Mouse (Mus musculus) bone marrow, adult 2 months (tissue): Measurements from ENCODE around the gene Farp1. TPM values are rescaled to one million over a fixed set of nuclear protein-coding genes. Genes with fewer than 3 reads are reported as not detected.

Experiments
- H3K27ac ChIP-seq: fragments of 200-500 bp; 2 replicates; pipeline ENCODE4 v1.5.1; 2012; ENCODE audit warnings: low read depth, mild to moderate bottlenecking, control low read depth, inconsistent platforms, low read length; ENCODE audit not compliant: control insufficient read depth, poor library complexity, insufficient read depth
- H3K4me1 ChIP-seq: fragments of 200-500 bp; 2 replicates; pipeline ENCODE4 v1.6.1; 2011; ENCODE audit warnings: low read length; ENCODE audit not compliant: control insufficient read depth, insufficient read depth
- H3K4me3 ChIP-seq: fragments of 200-500 bp; replicated peaks from 2 replicates; pipeline ENCODE3; 2011; ENCODE audit warnings: mild to moderate bottlenecking, low read depth, low read length, control low read depth; ENCODE audit not compliant: control insufficient read depth
- CTCF ChIP-seq: fragments of 200-500 bp; IDR thresholded peaks from 2 replicates; pipeline ENCODE4 v1.5.1; 2011; ENCODE audit warnings: low read length, control low read depth; ENCODE audit not compliant: control insufficient read depth, insufficient read depth
- POLR2A ChIP-seq: fragments of 200-500 bp; IDR thresholded peaks from 2 replicates; pipeline ENCODE4 v1.6.1; 2011; ENCODE audit warnings: low read depth, mild to moderate bottlenecking, control low read depth, low read length, borderline replicate concordance; ENCODE audit not compliant: control insufficient read depth
- WGBS: fragments of 180-500 bp; shearing (Covaris S2); methylation state at CpG from one replicate; pipeline ENCODE4 v1.1.7; 2018; 5-methylcytosine and 5-hydroxymethylcytosine counted together
- polyA plus RNA-seq: library from polyadenylated mRNA; stranded (reverse); fragments of >200 nt; gene quantifications from 2 replicates; pipeline ENCODE4 v1.2.4, GENCODE M21; 2011; ENCODE audit warnings: low replicate concordance; ENCODE audit not compliant: missing spikeins, insufficient read depth, insufficient read length

The Farp1 gene
- polyA plus RNA-seq, 1 experiment, result 4.2 TPM

- Histone ChIP-seq H3K4me1 (no peaks in the 10 kb centered on the region; the same call in 1 of the 2 replicates), H3K4me3 (no peak overlapping the region), H3K27ac (no peak overlapping the region)
- TF ChIP-seq CTCF (no peak), POLR2A (no peak)
- WGBS, result 92% methylated on average over 14 of the region's 14 CpGs
Measured at GRCm38 (mm10) chr14:121285379-121286120, 250.6 kb downstream of the Farp1 start.

- TF ChIP-seq POLR2A (no peak), CTCF (no peak)
- WGBS, result 92% methylated on average over 8 of the region's 8 CpGs
- H3K4me3 ChIP-seq, result no peak overlapping the region
- no peaks in the 10 kb centered on the region; the same call in 1 of the 2 replicates for H3K4me1 ChIP-seq
- H3K27ac ChIP-seq, result no peak overlapping the region
Measured at GRCm38 (mm10) chr14:121291881-121292280, 256.9 kb downstream of the Farp1 start.

- TF ChIP-seq POLR2A (no peak), CTCF (no peak)
- Histone ChIP-seq H3K4me1 (no peaks in the 10 kb centered on the region; the same call in 1 of the 2 replicates), H3K4me3 (no peak overlapping the region), H3K27ac (no peak overlapping the region)
- WGBS, result 87% methylated on average over 3 of the region's 3 CpGs
Measured at GRCm38 (mm10) chr14:121292391-121292790, 257.4 kb downstream of the Farp1 start.

GRCm38 (mm10) chr14:121294484-121294883, 259.5 kb downstream of the Farp1 start:
- 84% methylated on average over 12 of the region's 12 CpGs for WGBS
- TF ChIP-seq CTCF (no peak), POLR2A (no peak)
- no peak overlapping the region for H3K27ac ChIP-seq
- H3K4me1 ChIP-seq, result no peaks in the 10 kb centered on the region
- H3K4me3 ChIP-seq, result no peak overlapping the region

- 92% methylated on average over 6 of the region's 6 CpGs for WGBS
- Histone ChIP-seq H3K27ac (no peak overlapping the region), H3K4me3 (no peak overlapping the region), H3K4me1 (no peaks in the 10 kb centered on the region)
- TF ChIP-seq CTCF (no peak), POLR2A (no peak)
Measured at GRCm38 (mm10) chr14:121297103-121297502, 262.1 kb downstream of the Farp1 start.

- Histone ChIP-seq H3K4me3 (no peak overlapping the region), H3K4me1 (no peaks in the 10 kb centered on the region), H3K27ac (no peak overlapping the region)
- WGBS, result 79% methylated on average over 5 of the region's 5 CpGs
- no peak for TF ChIP-seq POLR2A
- no peak for TF ChIP-seq CTCF
Measured at GRCm38 (mm10) chr14:121298537-121298936, 263.5 kb downstream of the Farp1 start.

GRCm38 (mm10) chr14:121299093-121299492, 264.1 kb downstream of the Farp1 start:
- H3K4me1 ChIP-seq, result no peaks in the 10 kb centered on the region
- 91% methylated on average over 9 of the region's 9 CpGs for WGBS
- H3K27ac ChIP-seq, result no peak overlapping the region
- TF ChIP-seq POLR2A (no peak), CTCF (no peak)
- no peak overlapping the region for H3K4me3 ChIP-seq

- WGBS, result 78% methylated on average over 7 of the region's 7 CpGs
- no peak overlapping the region for H3K4me3 ChIP-seq
- TF ChIP-seq CTCF, result no peak
- no peak for TF ChIP-seq POLR2A
- H3K4me1 ChIP-seq, result no peaks in the 10 kb centered on the region; the same call in 1 of the 2 replicates
- H3K27ac ChIP-seq, result no peak overlapping the region
Measured at GRCm38 (mm10) chr14:121304523-121304922, 269.5 kb downstream of the Farp1 start.

GRCm38 (mm10) chr14:121305316-121306064, 270.5 kb downstream of the Farp1 start:
- no peak overlapping the region for H3K27ac ChIP-seq
- peaks cover 4% of the 10 kb centered on the region for H3K4me1 ChIP-seq
- TF ChIP-seq CTCF, result no peak
- no peak for TF ChIP-seq POLR2A
- no peak overlapping the region for H3K4me3 ChIP-seq
- WGBS, result 69% methylated on average over 8 of the region's 8 CpGs
